Mouse (Mus musculus) midbrain, embryonic 13.5 days (tissue): ENCODE measurements around the gene Ttyh2. TPM values are rescaled to one million over a fixed set of nuclear protein-coding genes. Genes with fewer than 3 reads are reported as not detected.

ENCODE experiments used
- ATAC-seq: fragments of 200-750 bp; cut with Nextera tagmentation; 2 replicates; pipeline ENCODE4 v1.8.0; 2017; ENCODE audit warnings: mild to moderate bottlenecking, moderate TSS enrichment, moderate library complexity
- H3K27ac ChIP-seq: fragments of 300-500 bp; sonication (generic); 2 replicates; pipeline ENCODE4 v1.5.1; 2015; ENCODE audit warnings: inconsistent platforms, mild to moderate bottlenecking, moderate library complexity
- H3K27me3 ChIP-seq: fragments of 300-500 bp; sonication (generic); 2 replicates; pipeline ENCODE4 v1.6.1; 2015; ENCODE audit warnings: mild to moderate bottlenecking, inconsistent platforms
- H3K36me3 ChIP-seq: fragments of 300-500 bp; sonication (generic); 2 replicates; pipeline ENCODE4 v1.6.1; 2015; ENCODE audit warnings: mild to moderate bottlenecking, inconsistent platforms
- H3K4me1 ChIP-seq: fragments of 300-500 bp; sonication (generic); replicated peaks from 2 replicates; pipeline ENCODE4 v1.6.1; 2015; ENCODE audit warnings: inconsistent platforms
- H3K4me2 ChIP-seq: fragments of 300-500 bp; sonication (generic); replicated peaks from 2 replicates; pipeline ENCODE4 v1.6.1; 2015; ENCODE audit warnings: moderate library complexity, mild to moderate bottlenecking, inconsistent platforms
- H3K4me3 ChIP-seq: fragments of 300-500 bp; sonication (generic); replicated peaks from 2 replicates; pipeline ENCODE4 v1.5.1; 2015; ENCODE audit warnings: mild to moderate bottlenecking, inconsistent platforms
- H3K9ac ChIP-seq: fragments of 300-500 bp; sonication (generic); replicated peaks from 2 replicates; pipeline ENCODE4 v1.6.1; 2015; ENCODE audit warnings: mild to moderate bottlenecking, inconsistent platforms
- H3K9me3 ChIP-seq: fragments of 300-500 bp; sonication (generic); 2 replicates; pipeline ENCODE4 v1.6.1; 2016; ENCODE audit warnings: mild to moderate bottlenecking, inconsistent platforms
- WGBS: fragments of 180-500 bp; shearing (Covaris S2); methylation state at CpG from one replicate; pipeline ENCODE4 v1.1.7; 2015; 5-methylcytosine and 5-hydroxymethylcytosine counted together
- polyA plus RNA-seq: library from polyadenylated mRNA; unstranded; fragments of >200 nt; fragmentation: Nextera tagmentation; extraction: Ambion mirVana; gene quantifications from 2 replicates; pipeline ENCODE4 v1.2.1, GENCODE M21; 2015

Ttyh2 gene
- polyA plus RNA-seq, 1 experiment from 2014 or later = 24.6 TPM

DNA sequence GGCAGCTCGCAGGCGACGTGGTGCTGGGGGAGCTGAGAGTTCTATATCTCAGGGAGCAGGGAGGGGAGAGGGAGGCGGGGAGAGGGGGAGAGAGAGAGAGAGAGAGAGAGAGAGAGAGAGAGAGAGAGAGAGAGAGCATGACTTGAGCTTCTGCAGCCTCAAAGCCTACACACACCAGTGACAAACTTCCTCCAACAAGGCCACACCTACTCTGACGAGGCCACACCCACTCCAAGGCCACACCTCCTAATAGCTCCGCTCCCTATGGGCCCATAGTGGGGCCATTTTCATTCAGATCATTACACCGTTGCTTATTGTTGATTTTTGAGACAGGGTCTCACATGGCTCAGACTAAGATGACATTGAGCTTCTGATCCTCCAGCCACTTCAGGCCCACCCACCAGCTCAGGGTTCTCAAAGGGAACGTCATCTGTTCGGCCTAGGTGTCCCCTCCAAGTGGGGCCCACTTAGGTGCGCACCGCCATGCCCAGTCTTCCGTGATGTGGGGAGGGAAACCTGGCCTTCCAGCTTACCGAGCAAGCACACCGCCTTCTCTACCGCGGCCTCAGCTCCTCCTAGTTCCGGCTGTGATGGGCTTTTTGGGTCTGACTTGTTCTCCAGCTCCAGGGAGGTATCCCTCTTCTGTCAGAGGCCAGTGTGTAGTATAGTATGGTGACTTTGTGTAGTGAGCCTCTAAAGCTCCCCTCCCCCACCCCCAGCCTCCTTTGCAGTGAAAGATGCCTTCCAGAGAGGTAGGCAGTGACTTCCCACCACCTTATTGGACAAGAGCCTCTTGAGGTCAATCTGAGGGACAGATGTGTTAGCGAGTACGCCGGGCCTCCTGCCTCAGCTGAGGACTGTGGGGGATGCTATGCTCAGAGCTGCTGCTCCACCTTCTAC is 8.7 kb downstream of the Ttyh2 start:
- Histone ChIP-seq H3K27me3 (no peaks in the 10 kb centered on the region), H3K4me3 (no peak overlapping the region), H3K9ac (no peak overlapping the region), H3K27ac (no peak overlapping the region), H3K36me3 (no peaks in the 10 kb centered on the region), H3K4me2 (no peak overlapping the region), H3K9me3 (no peaks in the 10 kb centered on the region), H3K4me1 (peaks cover 29% of the 10 kb centered on the region)
- ATAC-seq = no peak
- WGBS = 70% methylated on average over 20 of the region's 20 CpGs

DNA sequence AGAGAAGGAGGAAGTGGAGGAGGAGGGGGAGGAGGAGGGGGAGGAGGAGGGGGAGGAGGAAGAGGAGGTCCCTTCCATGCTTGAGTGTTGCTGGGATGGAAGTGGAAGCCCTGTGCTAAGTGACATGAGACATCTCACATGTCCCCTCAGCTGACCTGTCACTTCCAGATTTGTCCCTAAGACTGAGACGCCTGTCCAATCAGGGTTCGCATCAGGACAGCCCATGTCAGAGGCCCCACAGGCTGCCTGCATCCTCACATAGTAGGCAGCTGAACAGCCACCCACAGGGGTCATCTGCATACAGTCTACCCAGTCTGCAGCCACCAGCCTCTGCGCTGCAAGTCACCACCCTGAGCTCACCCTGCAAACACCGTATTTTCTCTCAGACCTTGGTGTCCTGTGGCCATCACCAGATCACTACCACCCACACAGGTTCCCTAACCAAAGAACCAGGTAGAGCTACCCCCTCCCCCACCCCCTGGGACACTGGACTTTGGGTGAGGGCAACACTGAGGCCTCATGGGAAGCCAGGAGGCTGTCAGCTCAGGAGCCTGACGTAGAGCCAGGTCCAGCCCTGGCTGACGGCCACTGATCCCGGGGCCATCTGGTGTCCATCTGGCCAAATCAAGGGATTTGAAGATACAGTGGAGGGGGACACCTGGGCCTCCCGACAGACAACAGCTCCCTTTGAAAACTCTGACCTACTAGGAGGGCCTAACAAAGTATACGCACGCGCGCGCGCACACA is 9.6 kb downstream of the Ttyh2 start:
- Histone ChIP-seq H3K9ac (no peak overlapping the region), H3K27ac (no peak overlapping the region)
- no peak for ATAC-seq

DNA sequence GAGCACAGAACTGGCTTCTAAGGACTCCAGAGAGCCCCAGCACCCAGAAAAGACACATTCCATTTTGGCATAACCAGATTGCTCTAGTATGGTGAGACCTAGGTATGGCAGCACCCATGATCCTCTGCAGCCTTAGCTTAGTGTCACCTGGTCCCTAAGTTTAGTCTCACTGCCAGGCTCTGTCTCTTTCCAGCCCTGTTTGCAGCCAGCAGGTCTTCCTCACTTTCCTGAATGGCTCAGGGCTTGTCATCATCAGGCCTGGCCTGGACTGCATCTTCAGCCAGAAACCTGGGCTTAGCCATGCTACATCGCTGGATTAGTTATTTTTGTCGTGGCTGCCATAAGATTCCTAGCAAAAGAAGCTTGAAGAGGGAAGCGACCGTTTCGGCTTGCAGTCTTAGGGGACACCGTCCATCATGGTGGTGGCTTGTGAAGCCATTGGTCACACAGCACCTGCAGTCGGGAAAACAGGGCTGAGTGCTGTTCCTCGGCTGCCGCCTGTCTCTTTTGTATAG is 10.4 kb downstream of the Ttyh2 start:
- Histone ChIP-seq H3K27ac (no peak overlapping the region), H3K9me3 (no peaks in the 10 kb centered on the region), H3K27me3 (no peaks in the 10 kb centered on the region), H3K4me2 (no peak overlapping the region), H3K4me1 (peaks cover 16% of the 10 kb centered on the region), H3K36me3 (no peaks in the 10 kb centered on the region), H3K4me3 (no peak overlapping the region), H3K9ac (no peak overlapping the region)
- no peak for ATAC-seq
- 87% methylated on average over 9 of the region's 9 CpGs for WGBS

More for the DNA sequence above, 9.6 kb downstream of the Ttyh2 start:
- H3K4me1 ChIP-seq = peaks cover 21% of the 10 kb centered on the region
- 74% methylated on average over 14 of the region's 14 CpGs for WGBS
- no peaks in the 10 kb centered on the region for H3K27me3 ChIP-seq
- no peak overlapping the region for H3K4me3 ChIP-seq
- no peak overlapping the region for H3K4me2 ChIP-seq
- no peaks in the 10 kb centered on the region for H3K9me3 ChIP-seq
- no peaks in the 10 kb centered on the region for H3K36me3 ChIP-seq

DNA sequence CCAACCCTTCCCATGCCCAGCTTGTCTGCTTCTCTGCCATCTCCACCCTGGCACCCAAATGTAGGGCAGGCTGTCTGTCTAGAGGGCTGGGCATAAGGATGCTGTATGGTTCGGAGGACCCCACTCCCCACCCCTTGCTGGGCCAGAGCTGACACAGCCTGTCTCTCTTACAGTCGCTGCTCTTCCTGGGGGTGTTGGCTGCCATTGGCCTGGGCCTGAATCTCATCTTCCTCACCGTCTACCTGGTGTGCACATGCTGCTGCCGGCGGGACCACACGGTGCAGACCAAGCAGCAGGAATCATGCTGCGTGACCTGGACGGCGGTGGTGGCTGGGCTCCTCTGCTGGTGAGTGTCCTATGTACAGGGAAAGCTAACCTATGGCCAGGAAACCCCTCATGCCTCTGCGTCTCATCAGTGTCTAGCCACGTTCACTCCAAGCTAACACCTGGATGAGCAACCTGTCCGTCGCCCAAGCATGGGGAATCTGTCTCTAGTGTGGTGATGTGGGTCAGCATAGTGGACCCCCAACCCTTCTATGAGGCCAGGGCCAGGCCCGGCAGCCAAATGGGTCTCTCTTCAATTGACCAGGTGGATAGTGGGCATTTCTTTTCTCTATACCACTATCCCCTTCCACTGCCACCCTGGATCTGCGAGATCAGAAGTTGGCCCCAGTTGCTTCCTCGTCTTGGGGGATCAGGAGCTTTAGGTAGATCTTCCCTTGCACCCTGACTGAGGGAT is 11.2 kb downstream of the Ttyh2 start:
- ATAC-seq = no peak
- Histone ChIP-seq H3K9me3 (no peaks in the 10 kb centered on the region), H3K9ac (no peak overlapping the region), H3K4me1 (peaks cover 12% of the 10 kb centered on the region), H3K27ac (no peak overlapping the region), H3K27me3 (no peaks in the 10 kb centered on the region), H3K4me2 (no peak overlapping the region), H3K4me3 (no peak overlapping the region), H3K36me3 (no peaks in the 10 kb centered on the region)
- 92% methylated on average over 16 of the region's 16 CpGs for WGBS

DNA sequence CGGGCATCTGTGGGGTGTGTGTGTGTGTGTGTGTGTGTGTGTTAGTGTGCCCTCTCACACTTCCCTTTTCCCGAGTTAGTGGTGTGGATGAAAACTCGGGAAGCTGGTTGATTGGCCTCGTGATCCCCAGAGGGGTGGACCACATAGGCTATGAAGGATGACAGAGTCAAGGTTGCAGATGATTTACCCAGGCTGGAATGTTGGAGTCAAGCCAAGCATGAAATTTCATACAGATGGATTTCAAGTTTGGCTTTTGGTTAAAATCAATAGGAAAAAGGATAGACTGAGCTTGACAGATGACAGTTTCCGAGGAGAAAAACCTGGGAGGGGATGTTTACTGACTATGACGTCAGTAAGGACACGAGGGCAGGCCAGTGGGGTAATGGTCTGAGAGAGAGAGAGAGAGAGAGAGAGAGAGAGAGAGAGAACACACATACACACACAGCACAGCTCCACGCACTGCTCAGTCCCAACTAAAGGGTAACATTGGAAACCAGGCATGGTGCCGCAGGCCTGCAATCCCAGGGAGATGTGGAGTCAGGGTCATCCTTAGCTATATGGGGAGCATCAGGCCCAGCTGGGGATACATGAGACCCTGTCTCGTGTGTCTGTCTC is 12.4 kb downstream of the Ttyh2 start:
- H3K27me3 ChIP-seq = no peaks in the 10 kb centered on the region
- H3K9me3 ChIP-seq = no peaks in the 10 kb centered on the region
- ATAC-seq = no peak
- H3K4me1 ChIP-seq = peaks cover 19% of the 10 kb centered on the region
- H3K27ac ChIP-seq = no peak overlapping the region
- no peak overlapping the region for H3K4me2 ChIP-seq
- no peak overlapping the region for H3K9ac ChIP-seq
- H3K4me3 ChIP-seq = no peak overlapping the region
- 65% methylated on average over 9 of the region's 10 CpGs for WGBS
- H3K36me3 ChIP-seq = no peaks in the 10 kb centered on the region

DNA sequence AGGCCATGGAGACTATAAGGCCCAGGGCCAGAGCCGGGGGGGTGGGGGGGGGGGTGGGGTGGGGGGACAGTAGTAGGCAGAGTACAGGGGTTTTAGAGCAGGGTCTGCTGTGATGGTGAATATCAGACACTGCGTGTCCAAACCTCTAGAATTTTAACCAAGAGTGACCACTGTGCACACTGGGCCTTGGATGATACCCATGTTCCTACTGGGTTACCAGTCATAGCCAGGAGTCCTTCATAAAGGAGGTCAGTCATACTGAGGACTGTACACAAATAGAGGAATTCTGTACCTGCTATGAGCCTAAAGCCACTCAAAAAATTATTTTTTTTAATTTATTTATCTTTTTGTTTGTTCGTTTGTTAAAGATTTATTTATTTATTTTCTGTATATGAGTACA is 13.5 kb downstream of the Ttyh2 start:
- no peak overlapping the region for H3K9ac ChIP-seq
- 93% methylated on average over 2 of the region's 3 CpGs for WGBS

DNA sequence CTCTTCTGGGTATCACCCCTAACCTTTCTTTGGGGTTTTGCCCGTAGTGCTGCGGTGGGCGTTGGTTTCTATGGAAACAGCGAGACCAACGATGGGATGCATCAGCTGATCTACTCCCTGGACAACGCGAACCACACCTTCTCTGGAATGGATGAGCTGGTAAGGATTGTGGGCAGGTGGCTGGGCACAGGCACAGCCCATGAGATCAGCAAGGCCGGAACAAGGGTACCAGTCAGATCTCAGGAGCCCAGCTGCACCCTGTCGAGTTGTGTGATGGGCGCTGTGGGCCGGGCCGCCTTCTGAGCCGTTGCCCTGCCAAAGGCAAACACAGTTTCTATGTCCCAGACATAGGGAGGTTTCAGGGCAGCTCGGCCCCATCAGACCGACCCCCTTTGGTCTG is 15.0 kb downstream of the Ttyh2 start:
- Histone ChIP-seq H3K9me3 (no peaks in the 10 kb centered on the region), H3K27me3 (no peaks in the 10 kb centered on the region), H3K36me3 (0 out of 2 replicates have a peak, but pooled peaks cover 4% of the 10 kb centered on the region), H3K4me1 (peaks cover 9% of the 10 kb centered on the region), H3K4me3 (no peak overlapping the region), H3K27ac (no peak overlapping the region), H3K9ac (no peak overlapping the region), H3K4me2 (no peak overlapping the region)
- no peak for ATAC-seq
- 93% methylated on average over 15 of the region's 15 CpGs for WGBS

More for the DNA sequence above, 13.5 kb downstream of the Ttyh2 start:
- Histone ChIP-seq H3K36me3 (no peaks in the 10 kb centered on the region), H3K27ac (no peak overlapping the region), H3K4me1 (peaks cover 19% of the 10 kb centered on the region), H3K9me3 (no peaks in the 10 kb centered on the region), H3K4me2 (no peak overlapping the region), H3K27me3 (no peaks in the 10 kb centered on the region), H3K4me3 (no peak overlapping the region)
- no peak for ATAC-seq

DNA sequence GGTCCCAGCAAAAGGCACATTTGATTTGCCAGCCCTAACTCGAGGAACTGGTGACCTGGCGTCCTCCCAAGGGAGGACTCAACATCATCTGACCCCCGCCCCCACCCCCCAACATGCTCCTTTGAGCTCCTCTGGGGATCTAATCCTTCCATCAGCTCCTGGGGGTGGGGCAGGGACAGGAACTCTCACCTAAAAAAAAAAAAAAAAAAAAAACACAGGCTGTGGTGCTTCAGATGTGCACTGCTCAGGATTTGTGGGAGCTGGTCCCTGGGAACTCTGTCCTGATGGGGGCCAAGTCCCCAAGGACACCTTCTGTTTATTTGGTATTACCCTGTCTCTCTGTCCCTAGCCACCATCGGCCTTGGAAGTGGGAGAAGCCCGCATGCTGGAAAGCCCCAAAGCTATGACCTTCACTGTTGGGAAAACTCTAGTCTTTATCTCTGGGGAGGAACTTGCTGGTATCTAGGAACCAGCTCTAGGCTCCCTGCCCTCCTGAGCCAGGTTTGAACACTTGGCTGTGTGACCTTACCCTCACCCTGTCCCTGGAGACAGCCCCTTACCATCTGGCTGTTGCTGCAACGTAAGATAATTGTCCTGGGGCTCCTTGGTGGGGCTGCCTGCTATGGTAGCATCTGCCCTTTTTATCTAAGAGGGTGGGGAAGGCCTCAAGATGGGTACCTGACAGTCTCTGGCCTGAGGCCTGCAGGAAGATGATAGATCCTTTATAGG is 16.4 kb downstream of the Ttyh2 start:
- no peaks in the 10 kb centered on the region for H3K9me3 ChIP-seq
- no peak for ATAC-seq
- H3K27ac ChIP-seq = no peak overlapping the region
- no peaks in the 10 kb centered on the region for H3K27me3 ChIP-seq
- H3K4me2 ChIP-seq = no peak overlapping the region
- 0 out of 2 replicates have a peak, but pooled peaks cover 5% of the 10 kb centered on the region for H3K36me3 ChIP-seq
- H3K4me3 ChIP-seq = no peak overlapping the region
- H3K9ac ChIP-seq = no peak overlapping the region
- H3K4me1 ChIP-seq = peaks cover 7% of the 10 kb centered on the region; the same call in 1 of the 2 replicates
- 63% methylated on average over 6 of the region's 6 CpGs for WGBS

DNA sequence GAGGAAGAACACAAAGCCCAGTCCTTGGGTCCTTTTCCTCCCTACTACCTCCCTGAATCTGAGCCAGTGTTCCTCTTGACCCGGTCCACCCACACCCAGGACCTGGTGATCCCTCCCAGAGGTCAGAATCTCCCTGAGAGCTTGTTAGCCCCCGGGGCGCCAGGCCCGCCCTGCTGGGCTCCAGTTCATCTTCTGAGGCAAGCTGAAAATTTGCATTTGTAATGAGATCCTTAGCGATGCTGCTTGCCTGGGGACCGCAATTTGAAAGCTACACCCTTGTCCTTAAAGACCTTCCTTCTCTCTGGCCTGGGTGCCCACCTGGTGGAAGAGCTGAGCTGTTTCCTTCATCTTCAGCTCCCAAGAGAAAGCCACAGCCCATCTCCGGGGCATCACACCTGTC is 17.4 kb downstream of the Ttyh2 start:
- no peak overlapping the region for H3K9ac ChIP-seq
- no peak overlapping the region for H3K4me3 ChIP-seq
- ATAC-seq = no peak
- H3K9me3 ChIP-seq = no peaks in the 10 kb centered on the region
- 0 out of 2 replicates have a peak, but pooled peaks cover 9% of the 10 kb centered on the region for H3K36me3 ChIP-seq
- H3K4me1 ChIP-seq = peaks cover 7% of the 10 kb centered on the region; the same call in 1 of the 2 replicates
- H3K4me2 ChIP-seq = no peak overlapping the region
- H3K27me3 ChIP-seq = no peaks in the 10 kb centered on the region
- no peak overlapping the region for H3K27ac ChIP-seq
- WGBS = 41% methylated on average over 7 of the region's 7 CpGs

DNA sequence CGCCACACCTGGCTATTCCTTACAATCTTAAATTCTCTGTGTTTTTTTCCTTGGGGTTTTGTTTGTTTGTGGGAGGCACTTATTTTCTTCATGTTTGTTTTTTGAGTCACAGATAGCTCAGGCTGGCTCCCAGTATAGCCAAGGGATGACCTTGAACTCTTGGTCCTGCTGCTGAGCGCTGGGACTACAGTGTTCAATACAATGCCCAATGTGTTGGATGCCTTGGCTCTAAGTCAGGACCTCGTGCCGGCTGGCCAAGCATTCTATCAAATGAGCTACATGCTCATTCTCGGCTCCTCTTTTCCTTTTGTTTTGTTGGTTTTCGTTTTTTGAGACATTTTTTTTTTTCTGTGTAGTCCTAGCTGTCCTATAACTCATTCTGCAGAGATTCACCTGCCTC is 18.2 kb downstream of the Ttyh2 start:
- WGBS = 88% methylated on average over 6 of the region's 6 CpGs
- no peaks in the 10 kb centered on the region for H3K27me3 ChIP-seq
- no peak for ATAC-seq
- peaks cover 7% of the 10 kb centered on the region; the same call in 1 of the 2 replicates for H3K4me1 ChIP-seq
- no peak overlapping the region for H3K4me3 ChIP-seq
- H3K4me2 ChIP-seq = no peak overlapping the region
- no peak overlapping the region for H3K9ac ChIP-seq
- 0 out of 2 replicates have a peak, but pooled peaks cover 9% of the 10 kb centered on the region for H3K36me3 ChIP-seq
- no peak overlapping the region for H3K27ac ChIP-seq
- no peaks in the 10 kb centered on the region for H3K9me3 ChIP-seq

DNA sequence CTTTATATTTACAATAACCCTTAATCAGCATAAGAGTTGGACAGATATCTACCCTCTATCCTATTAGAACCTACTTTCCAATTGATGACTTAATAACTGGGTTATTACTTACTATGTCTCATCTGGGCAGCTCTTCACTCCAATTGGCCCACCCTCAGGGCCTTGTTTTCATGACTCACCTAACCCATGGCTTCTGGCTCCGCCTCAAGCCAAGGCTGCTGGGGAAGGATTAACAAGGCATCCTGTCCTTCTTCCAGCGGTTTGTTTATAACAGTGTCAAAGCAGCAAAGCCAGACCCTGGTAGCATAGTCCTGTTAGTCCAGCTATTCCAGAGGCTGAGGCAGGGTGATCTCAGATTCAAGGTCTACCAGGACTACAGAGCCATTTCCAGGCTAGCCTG is 19.2 kb downstream of the Ttyh2 start:
- H3K4me1 ChIP-seq = peaks cover 7% of the 10 kb centered on the region; the same call in 1 of the 2 replicates
- no peaks in the 10 kb centered on the region for H3K9me3 ChIP-seq
- no peaks in the 10 kb centered on the region for H3K27me3 ChIP-seq
- H3K36me3 ChIP-seq = 0 out of 2 replicates have a peak, but pooled peaks cover 9% of the 10 kb centered on the region
- no peak overlapping the region for H3K27ac ChIP-seq
- no peak overlapping the region for H3K4me2 ChIP-seq
- H3K9ac ChIP-seq = no peak overlapping the region
- 76% methylated on average over 2 of the region's 2 CpGs for whole genome bisulfite sequencing
- ATAC-seq = no peak
- no peak overlapping the region for H3K4me3 ChIP-seq
